In genomic region chr6:83893584-83893983, GRCm38 (mm10) we compare ENCODE assay signal across 12 mouse cellular contexts.
"Had no signal": no experiment of that assay in that cellular context is flagged by ENCODE, and none has a peak within 500 bp of the region (broad histone marks: within the 10 kb centered on the region; RNA-seq: fewer than 3 reads in every experiment).

No protein-coding gene starts in this region.

- H3K27me3 ChIP-seq: midbrain, embryonic 12.5 days; midbrain, embryonic 15.5 days; neural tube, embryonic 12.5 days had no signal

- H3K9me3 ChIP-seq: midbrain, embryonic 10.5 days; midbrain, embryonic 12.5 days; midbrain, embryonic 15.5 days; neural tube, embryonic 12.5 days had no signal

- DNase-seq: lung, adult 18-20 months; lung, embryonic 14.5 days; lung, postnatal 10 days; lung, postnatal 4 days; right cerebral cortex, postnatal 14 days; thymus, adult 18-20 months; thymus, postnatal 14 days; thymus, postnatal 36 days had no signal

- H3K4me3 ChIP-seq: midbrain, embryonic 10.5 days; midbrain, embryonic 12.5 days; midbrain, embryonic 15.5 days; neural tube, embryonic 12.5 days had no signal

- ATAC-seq: midbrain, embryonic 15.5 days had no signal

- H3K27ac ChIP-seq: midbrain, embryonic 10.5 days; midbrain, embryonic 12.5 days; midbrain, embryonic 15.5 days; neural tube, embryonic 12.5 days had no signal

- H3K4me1 ChIP-seq: midbrain, embryonic 12.5 days; midbrain, embryonic 15.5 days; neural tube, embryonic 12.5 days had no signal

- H3K36me3 ChIP-seq: midbrain, embryonic 10.5 days; midbrain, embryonic 12.5 days; midbrain, embryonic 15.5 days; neural tube, embryonic 12.5 days had no signal

- H3K4me2 ChIP-seq: lung, embryonic 14.5 days; midbrain, embryonic 12.5 days; midbrain, embryonic 15.5 days; neural tube, embryonic 12.5 days had no signal

- H3K9ac ChIP-seq: lung, embryonic 14.5 days; midbrain, embryonic 12.5 days; midbrain, embryonic 15.5 days; neural tube, embryonic 12.5 days had no signal
